Mouse (Mus musculus): ENCODE measurements at regions not wholly inside any gene's neighbourhood (a gene's known extent, or its start where the extent isn't known, plus 50 kb on each side); places are given as distances from the start of the nearest gene placed in this dataset.

DNA sequence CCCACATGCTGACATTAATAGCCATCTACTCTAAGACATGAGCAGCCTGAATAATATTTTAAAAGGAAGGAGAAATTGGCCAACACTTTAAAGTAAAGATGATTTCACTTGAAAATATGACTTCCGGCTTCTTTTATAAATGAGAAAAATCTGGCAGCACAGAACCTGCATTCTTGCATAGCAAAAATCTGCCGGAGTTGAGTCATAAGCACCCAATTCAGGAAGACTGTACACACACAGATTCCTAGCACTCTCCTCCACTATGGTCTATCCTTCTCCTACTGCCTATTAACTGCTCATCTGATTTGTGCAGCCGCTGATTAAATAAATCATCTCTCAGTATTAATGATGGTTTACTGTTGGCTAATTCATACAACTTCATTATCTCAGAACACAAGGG lies 356.9 kb downstream of the Dthd1 start:
- 92% methylated on average over 3 of the region's 3 CpGs for WGBS
- Histone ChIP-seq H3K27ac (ENCODE audit: low read depth, low read length) (no peak overlapping the region), H3K4me1 (replicated peaks; ENCODE audit: control insufficient read depth, insufficient read depth, low read length) (no peaks in the 10 kb centered on the region), H3K36me3 (ENCODE audit: control insufficient read depth, insufficient read depth, low read length) (no peaks in the 10 kb centered on the region), H3K27me3 (ENCODE audit: control insufficient read depth, insufficient read depth, low read length) (no peaks in the 10 kb centered on the region), H3K9ac (ENCODE audit: low read depth, low read length) (no peak overlapping the region), H3K4me2 (replicated peaks; ENCODE audit: low read depth, low read length) (no peak overlapping the region), H3K4me3 (ENCODE audit: low read depth, low read length) (no peak overlapping the region), H3K9me3 (ENCODE audit: control insufficient read depth, low read length) (no peaks in the 10 kb centered on the region)
- ATAC-seq (ENCODE audit: low FRiP score) (no peak), DNase-seq (ENCODE audit: low spot score) (no peak)

DNA sequence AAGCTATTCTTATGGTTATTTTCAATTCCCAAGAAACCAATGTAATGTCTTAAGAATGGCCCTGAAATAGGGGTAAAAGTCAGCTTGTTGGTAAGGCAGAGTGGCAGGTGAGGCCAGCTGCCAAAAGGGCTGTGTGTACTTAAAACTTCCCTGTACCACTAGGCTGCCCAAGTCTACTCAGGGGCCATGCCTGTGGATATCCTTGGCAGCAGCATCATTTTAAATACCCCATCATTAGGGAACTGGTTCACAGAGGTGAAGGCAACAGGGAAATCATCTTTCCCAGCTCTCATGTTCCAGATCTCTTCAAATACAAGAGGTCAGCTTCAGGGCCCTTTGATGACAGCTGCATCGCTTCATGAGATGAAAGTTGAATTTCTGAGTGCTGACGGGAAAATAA lies 399.8 kb downstream of the Dthd1 start:
- no peak overlapping the region for H3K4me3 ChIP-seq (ENCODE audit: low read depth, low read length)
- 55% methylated on average over 2 of the region's 2 CpGs for WGBS
- H3K27me3 ChIP-seq (ENCODE audit: control insufficient read depth, insufficient read depth, low read length), result no peaks in the 10 kb centered on the region
- H3K36me3 ChIP-seq (ENCODE audit: control insufficient read depth, insufficient read depth, low read length), result no peaks in the 10 kb centered on the region
- no peak overlapping the region for H3K27ac ChIP-seq (ENCODE audit: low read depth, low read length)
- ATAC-seq (ENCODE audit: low FRiP score), result no peak
- no peak overlapping the region for H3K4me2 ChIP-seq (replicated peaks; ENCODE audit: low read depth, low read length)
- H3K9ac ChIP-seq (ENCODE audit: low read depth, low read length), result no peak overlapping the region
- DNase-seq (ENCODE audit: low spot score), result peak; percentile 3
- no peaks in the 10 kb centered on the region for H3K9me3 ChIP-seq (ENCODE audit: control insufficient read depth, low read length)
- H3K4me1 ChIP-seq (replicated peaks; ENCODE audit: control insufficient read depth, insufficient read depth, low read length), result no peaks in the 10 kb centered on the region

DNA sequence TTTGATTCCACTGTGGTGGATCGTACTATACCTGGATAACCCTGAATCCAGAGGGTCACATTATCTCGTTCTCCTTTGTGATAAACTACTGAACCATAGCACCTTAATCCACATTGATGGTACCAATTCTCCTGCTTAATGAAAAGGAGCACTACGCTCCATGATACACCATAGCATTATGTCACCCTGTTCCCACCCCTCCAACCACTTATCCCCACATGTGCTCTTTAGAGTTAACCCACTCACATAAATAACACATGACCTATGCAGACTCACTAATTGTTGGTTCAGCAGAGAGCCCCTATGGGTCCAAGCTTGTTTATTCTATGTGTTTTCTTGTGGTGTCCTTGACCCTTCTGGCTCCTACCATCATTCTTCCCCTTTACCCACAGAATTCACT lies 405.8 kb downstream of the Dthd1 start:
- no peak overlapping the region for H3K27ac ChIP-seq (ENCODE audit: low read depth, low read length)
- no peaks in the 10 kb centered on the region for H3K4me1 ChIP-seq (replicated peaks; ENCODE audit: control insufficient read depth, insufficient read depth, low read length)
- no peaks in the 10 kb centered on the region for H3K27me3 ChIP-seq (ENCODE audit: control insufficient read depth, insufficient read depth, low read length)
- 86% methylated on average over 3 of the region's 3 CpGs for WGBS
- ATAC-seq (ENCODE audit: low FRiP score), result peak; percentile 54; the same call in 1 of the 2 replicates
- DNase-seq (ENCODE audit: low spot score), result no peak
- H3K36me3 ChIP-seq (ENCODE audit: control insufficient read depth, insufficient read depth, low read length), result no peaks in the 10 kb centered on the region
- no peak overlapping the region for H3K4me3 ChIP-seq (ENCODE audit: low read depth, low read length)
- H3K9me3 ChIP-seq (ENCODE audit: control insufficient read depth, low read length), result no peaks in the 10 kb centered on the region
- H3K9ac ChIP-seq (ENCODE audit: low read depth, low read length), result no peak overlapping the region
- H3K4me2 ChIP-seq (replicated peaks; ENCODE audit: low read depth, low read length), result no peak overlapping the region

DNA sequence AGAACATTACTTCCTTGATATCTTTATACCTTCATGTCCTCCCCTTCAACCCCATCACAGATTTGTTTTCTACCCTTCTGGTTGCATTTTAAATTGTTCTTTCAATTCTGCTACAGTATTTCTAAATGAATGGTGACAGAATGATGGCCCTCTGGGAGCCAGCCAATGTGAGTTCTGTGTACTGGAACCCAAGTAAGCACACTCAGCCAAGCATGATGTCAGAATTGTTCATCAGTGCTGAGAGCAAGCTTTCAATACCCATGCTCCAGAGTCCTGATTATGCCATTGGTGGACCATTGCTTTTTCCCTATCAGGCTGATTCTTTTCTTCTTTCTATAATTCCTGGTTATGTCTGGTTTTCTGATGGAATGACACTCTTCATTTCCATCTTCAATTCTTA lies 386.3 kb upstream of the Nwd2 start:
- Histone ChIP-seq H3K4me3 (ENCODE audit: low read depth, low read length) (no peak overlapping the region), H3K36me3 (ENCODE audit: control insufficient read depth, insufficient read depth, low read length) (no peaks in the 10 kb centered on the region), H3K27me3 (ENCODE audit: control insufficient read depth, insufficient read depth, low read length) (no peaks in the 10 kb centered on the region), H3K4me2 (replicated peaks; ENCODE audit: low read depth, low read length) (no peak overlapping the region), H3K9me3 (ENCODE audit: control insufficient read depth, low read length) (no peaks in the 10 kb centered on the region), H3K27ac (ENCODE audit: low read depth, low read length) (no peak overlapping the region), H3K9ac (ENCODE audit: low read depth, low read length) (no peak overlapping the region), H3K4me1 (replicated peaks; ENCODE audit: control insufficient read depth, insufficient read depth, low read length) (no peaks in the 10 kb centered on the region)
- no peak for DNase-seq (ENCODE audit: low spot score)
- ATAC-seq (ENCODE audit: low FRiP score), result no peak
